Comparison of ENCODE assay signal across 1 mouse cellular context in the genomic region with DNA sequence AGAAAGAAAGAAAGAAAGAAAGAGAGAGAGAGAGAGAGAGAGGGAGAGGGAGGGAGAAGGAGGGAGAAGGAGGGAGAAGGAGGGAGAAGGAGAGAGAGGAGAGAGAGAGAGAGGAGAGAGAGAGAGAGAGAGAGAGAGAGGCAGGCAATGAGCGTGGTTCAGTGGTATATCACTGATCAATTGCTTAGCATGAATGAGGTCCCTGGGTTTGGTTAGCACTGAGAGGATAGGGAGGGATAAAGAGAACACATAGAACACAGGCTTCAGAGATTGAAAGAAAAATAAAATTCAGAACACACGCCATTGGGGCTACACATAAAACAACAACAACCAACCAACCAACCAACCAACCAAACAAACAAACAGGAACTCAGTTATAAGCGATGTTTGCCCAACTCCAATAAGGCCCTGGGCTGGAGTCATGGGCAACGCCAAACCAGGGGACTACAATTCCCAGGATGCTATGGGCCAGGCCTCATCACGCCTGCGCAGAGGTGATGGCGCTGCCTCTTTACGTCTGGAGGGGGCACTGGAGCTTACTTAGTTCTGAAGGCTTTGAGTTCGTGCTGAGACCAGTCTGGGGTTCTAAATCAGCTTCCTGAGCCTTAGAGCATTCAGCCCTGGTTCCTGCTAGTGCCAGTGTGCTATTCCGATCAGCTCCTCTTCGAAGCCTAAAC.
TF ChIP-seq lines count a peak whose summit lies in the region.

No protein-coding gene starts in this region.

TF ChIP-seq in MEL, 35 proteins besides CTCF, POLR2A, EP300 and RAD21:
- TF ChIP-seq SMC3 (IDR thresholded peaks at IDR 0.05; ENCODE audit: low read depth, low read length): peak; percentile 20; the same call in 1 of the 2 replicates
- TF ChIP-seq NELFE (IDR thresholded peaks at IDR 0.05; ENCODE audit: low read depth, low read length): peak; percentile 82
- TF ChIP-seq KAT2A (conservative IDR thresholded peaks at IDR 0.05; ENCODE audit: low read depth, low read length): peak; percentile 83; the same call in 1 of the 2 replicates
- no peak for TF ChIP-seq MEF2A (IDR thresholded peaks at IDR 0.05; ENCODE audit: extremely low read depth, insufficient replicate concordance, low read depth, low read length, poor library complexity, severe bottlenecking)
- TF ChIP-seq POLR2AphosphoS5 (IDR thresholded peaks at IDR 0.05; ENCODE audit: borderline replicate concordance, low read depth, low read length): no peak
- TF ChIP-seq TAL1 (IDR thresholded peaks at IDR 0.05; ENCODE audit: low read length): no peak
- TF ChIP-seq SIN3A (IDR thresholded peaks at IDR 0.05; ENCODE audit: low read length): peak; percentile 40; the same call in 1 of the 2 replicates
- peak; percentile 9; the same call in 1 of the 2 replicates for TF ChIP-seq MYC (IDR thresholded peaks at IDR 0.05; ENCODE audit: low read depth, low read length)
- TF ChIP-seq POLR2AphosphoS2 (IDR thresholded peaks at IDR 0.05; ENCODE audit: low read length): peak; percentile 78; the same call in 1 of the 2 replicates
- TF ChIP-seq UBTF (IDR thresholded peaks at IDR 0.05; ENCODE audit: borderline replicate concordance, insufficient read depth, low read depth, low read length): no peak
- TF ChIP-seq BHLHE40 (IDR thresholded peaks at IDR 0.05; ENCODE audit: borderline replicate concordance, low read depth, low read length): no peak
- no peak for TF ChIP-seq JUND (IDR thresholded peaks at IDR 0.05; ENCODE audit: low read depth, low read length)
- no peak for TF ChIP-seq CHD1 (IDR thresholded peaks at IDR 0.05; ENCODE audit: low read depth, low read length)
- no peak for TF ChIP-seq ETS1 (IDR thresholded peaks at IDR 0.05; ENCODE audit: low read depth, low read length)
- TF ChIP-seq ZC3H11A (IDR thresholded peaks at IDR 0.05; ENCODE audit: low read depth, low read length): no peak
- no peak for TF ChIP-seq MAX (IDR thresholded peaks at IDR 0.05; ENCODE audit: low read length)
- TF ChIP-seq E2F4 (IDR thresholded peaks at IDR 0.05; ENCODE audit: borderline replicate concordance, low read depth, low read length): no peak
- no peak for TF ChIP-seq CHD2 (IDR thresholded peaks at IDR 0.05; ENCODE audit: low read length)
- TF ChIP-seq ZKSCAN1 (IDR thresholded peaks at IDR 0.05; ENCODE audit: low read depth, low read length): no peak
- TF ChIP-seq MXI1 (IDR thresholded peaks at IDR 0.05; ENCODE audit: low read depth, low read length): no peak
- TF ChIP-seq ZNF384 (IDR thresholded peaks at IDR 0.05; ENCODE audit: low read depth, low read length): no peak
- TF ChIP-seq ELF1 (IDR thresholded peaks at IDR 0.05; ENCODE audit: low read depth, low read length): no peak
- no peak for TF ChIP-seq GABPA (IDR thresholded peaks at IDR 0.05; ENCODE audit: low read depth, low read length)
- TF ChIP-seq GATA1 (IDR thresholded peaks at IDR 0.05; ENCODE audit: low read depth, low read length): no peak
- peak; percentile 44; the same call in 1 of the 2 replicates for TF ChIP-seq TCF12 (IDR thresholded peaks at IDR 0.05; ENCODE audit: low read depth, low read length)
- TF ChIP-seq RCOR1 (IDR thresholded peaks at IDR 0.05; ENCODE audit: low read depth, low read length): no peak
- TF ChIP-seq MYB (IDR thresholded peaks at IDR 0.05; ENCODE audit: low read depth, low read length): no peak
- TF ChIP-seq ZMIZ1 (IDR thresholded peaks at IDR 0.05; ENCODE audit: low read depth, low read length): peak; percentile 62; the same call in 1 of the 2 replicates
- TF ChIP-seq MAZ (IDR thresholded peaks at IDR 0.05; ENCODE audit: low read depth, low read length): peak; percentile 85
- TF ChIP-seq TBP (IDR thresholded peaks at IDR 0.05; ENCODE audit: low read depth, low read length): peak; percentile 61; the same call in 1 of the 2 replicates
- peak; percentile 96 for TF ChIP-seq HCFC1 (IDR thresholded peaks at IDR 0.05; ENCODE audit: low read depth, low read length)
- TF ChIP-seq USF2 (IDR thresholded peaks at IDR 0.05; ENCODE audit: borderline replicate concordance in 1 of 2, insufficient read depth in 1 of 2, low read depth in 1 of 2, low read length in 2 of 2): no peak
- TF ChIP-seq MAFK (IDR thresholded peaks at IDR 0.05; ENCODE audit: borderline replicate concordance, low read depth, low read length): no peak
- no peak for TF ChIP-seq USF1 (IDR thresholded peaks at IDR 0.05; ENCODE audit: low read depth, low read length)
- TF ChIP-seq NRF1 (IDR thresholded peaks at IDR 0.05; ENCODE audit: insufficient read depth, low read depth, low read length, poor library complexity, severe bottlenecking): peak; percentile 90
